Mouse (Mus musculus) testis, adult 2 months (tissue): Measurements from ENCODE around the gene Ksr2. TPM values are rescaled to one million over a fixed set of nuclear protein-coding genes. Genes with fewer than 3 reads are reported as not detected.
A peak's percentile ranks its signal among the peaks of the same experiment; 100 is the strongest.

Experiments used
- H3K27ac ChIP-seq: fragments of 200-500 bp; 2 replicates; pipeline ENCODE4 v1.5.1; 2012; ENCODE audit warnings: low read depth, low read length; ENCODE audit not compliant: control insufficient read depth, insufficient read depth
- H3K27me3 ChIP-seq: fragments of 200-500 bp; 2 replicates; pipeline ENCODE4 v1.6.1; 2012; ENCODE audit warnings: mild to moderate bottlenecking, low read length, moderate library complexity; ENCODE audit not compliant: control insufficient read depth, insufficient read depth
- H3K36me3 ChIP-seq: fragments of 200-500 bp; 2 replicates; pipeline ENCODE4 v1.6.1; 2012; ENCODE audit warnings: mild to moderate bottlenecking, low read length; ENCODE audit not compliant: control insufficient read depth, insufficient read depth
- H3K4me1 ChIP-seq: fragments of 200-500 bp; 2 replicates; pipeline ENCODE4 v1.6.1; 2012; ENCODE audit warnings: low read length; ENCODE audit not compliant: control insufficient read depth, insufficient read depth
- H3K4me3 ChIP-seq: fragments of 200-500 bp; 2 replicates; pipeline ENCODE4 v1.5.1; 2012; ENCODE audit warnings: low read depth, mild to moderate bottlenecking, low read length, moderate library complexity, mixed read lengths; ENCODE audit not compliant: control insufficient read depth
- CTCF ChIP-seq: fragments of 200-500 bp; IDR thresholded peaks from 2 replicates; pipeline ENCODE4 v1.5.1; 2012; ENCODE audit warnings: low read depth, mild to moderate bottlenecking, inconsistent platforms, low read length, moderate library complexity; ENCODE audit not compliant: control insufficient read depth, insufficient read depth, insufficient replicate concordance
- POLR2A ChIP-seq: fragments of 200-500 bp; IDR thresholded peaks from 2 replicates; pipeline ENCODE4 v1.6.1; 2012; ENCODE audit warnings: low read depth, mild to moderate bottlenecking, inconsistent platforms, low read length, moderate library complexity; ENCODE audit not compliant: control insufficient read depth
- polyA plus RNA-seq: library from polyadenylated mRNA; depleted of rRNA; stranded (reverse); fragments of >200 nt; gene quantifications from 2 replicates; pipeline ENCODE4 v1.2.3, GENCODE M21; 2012

The Ksr2 gene
- polyA plus RNA-seq, 1 experiment, result 2.0 TPM

DNA sequence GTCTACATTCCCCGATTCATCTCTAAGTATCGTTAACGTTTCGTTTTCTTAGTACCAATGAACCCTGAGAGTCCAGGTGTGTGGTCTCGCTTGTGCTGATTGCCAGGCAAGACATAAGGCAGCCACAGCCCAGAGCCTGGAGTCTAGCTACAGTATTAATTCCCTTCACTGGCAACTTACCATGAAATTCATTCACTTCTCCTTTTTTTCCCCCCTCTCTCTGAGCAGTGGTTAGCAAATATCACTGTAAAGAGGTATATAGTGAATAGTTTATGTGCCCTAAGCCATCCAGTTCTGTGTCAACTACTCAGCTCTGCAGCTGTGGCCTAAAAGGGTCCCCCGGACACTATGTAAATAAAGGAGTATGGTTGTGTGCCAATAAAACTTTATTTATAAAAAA lies 71.6 kb downstream of the Ksr2 start:
- no peaks in the 10 kb centered on the region for H3K36me3 ChIP-seq
- H3K4me1 ChIP-seq, result no peaks in the 10 kb centered on the region
- H3K27me3 ChIP-seq, result no peaks in the 10 kb centered on the region
- no peak overlapping the region for H3K4me3 ChIP-seq
- no peak for TF ChIP-seq POLR2A
- no peak overlapping the region for H3K27ac ChIP-seq

DNA sequence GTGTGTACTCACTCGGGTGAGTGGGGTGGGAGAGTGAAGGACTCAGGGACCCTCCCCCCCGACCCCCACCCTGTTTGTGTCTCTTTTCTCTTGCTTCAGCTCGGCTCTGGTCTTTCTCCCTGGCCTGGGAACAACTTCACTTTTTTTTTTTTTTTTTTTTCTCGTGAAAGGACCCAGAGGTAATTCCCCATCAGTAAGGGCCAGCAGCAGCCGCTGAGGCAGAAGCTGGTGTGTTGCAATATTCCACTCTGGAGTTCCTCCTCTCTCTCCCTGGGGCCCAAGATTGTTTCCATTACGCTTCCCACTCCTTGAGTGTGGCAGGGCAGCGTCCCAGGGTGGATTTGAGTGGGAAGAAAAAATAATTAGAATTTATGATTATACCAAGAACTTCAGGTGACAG lies 72.3 kb downstream of the Ksr2 start:
- H3K36me3 ChIP-seq, result no peaks in the 10 kb centered on the region
- H3K27me3 ChIP-seq, result no peaks in the 10 kb centered on the region
- no peak overlapping the region for H3K4me3 ChIP-seq
- no peak overlapping the region for H3K27ac ChIP-seq
- no peaks in the 10 kb centered on the region for H3K4me1 ChIP-seq
- no peak for TF ChIP-seq CTCF
- TF ChIP-seq POLR2A, result no peak

DNA sequence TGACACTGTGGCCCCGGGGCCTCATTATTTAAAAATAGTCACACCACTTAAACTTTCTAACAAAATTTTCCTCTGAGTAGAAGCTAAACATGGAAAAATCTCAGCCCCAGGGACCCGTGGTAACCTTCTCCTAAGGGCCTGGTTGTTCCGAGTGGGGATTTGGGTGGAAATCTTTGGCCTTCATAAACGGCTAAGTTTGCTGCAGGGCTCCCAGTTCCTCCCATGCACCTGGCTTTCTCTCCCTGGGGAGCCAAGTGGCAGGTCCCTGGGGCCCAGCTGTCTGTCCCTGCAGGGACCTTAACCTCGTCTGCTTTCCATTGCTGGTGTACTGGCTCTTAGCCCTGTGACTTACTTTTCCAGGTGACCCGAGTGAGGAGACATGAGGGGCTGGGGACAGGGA lies 74.4 kb downstream of the Ksr2 start:
- Histone ChIP-seq H3K4me1 (peaks cover 4% of the 10 kb centered on the region), H3K4me3 (no peak overlapping the region), H3K27me3 (no peaks in the 10 kb centered on the region), H3K36me3 (no peaks in the 10 kb centered on the region), H3K27ac (no peak overlapping the region)
- TF ChIP-seq CTCF (no peak), POLR2A (no peak)

DNA sequence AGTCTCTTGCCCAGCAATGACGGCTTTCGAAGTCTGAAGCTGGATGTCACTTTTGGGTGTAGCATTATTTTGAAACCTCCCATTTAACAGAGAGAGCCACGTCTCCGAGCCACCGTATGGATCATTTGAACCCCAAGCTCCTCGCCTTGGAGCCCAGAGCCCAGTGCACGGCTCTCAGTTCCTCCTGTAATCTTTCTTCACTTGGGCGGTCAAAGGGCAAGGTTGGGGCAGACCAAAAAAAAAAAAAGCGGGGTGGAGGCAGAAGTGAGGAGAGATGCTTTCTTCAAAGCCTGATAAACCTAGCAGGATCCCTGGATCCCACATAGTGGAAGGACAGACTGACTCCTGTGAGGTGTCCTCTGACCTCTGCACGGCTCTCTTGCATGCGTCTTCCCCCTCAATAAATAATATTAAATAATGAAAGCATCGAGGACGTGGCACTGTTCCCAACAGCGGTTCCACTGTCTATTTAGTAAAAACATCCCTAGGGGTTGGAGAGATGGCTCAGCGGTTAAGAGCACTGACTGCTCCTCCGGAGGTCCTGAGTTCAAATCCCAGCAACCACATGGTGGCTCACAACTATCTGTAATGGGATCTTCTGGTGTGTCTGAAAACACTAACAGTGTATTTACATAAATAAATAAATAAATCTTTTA lies 75.0 kb downstream of the Ksr2 start:
- Histone ChIP-seq H3K27ac (no peak overlapping the region), H3K4me1 (peaks cover 9% of the 10 kb centered on the region), H3K27me3 (no peaks in the 10 kb centered on the region), H3K36me3 (no peaks in the 10 kb centered on the region), H3K4me3 (no peak overlapping the region)
- no peak for TF ChIP-seq POLR2A
- TF ChIP-seq CTCF, result no peak

DNA sequence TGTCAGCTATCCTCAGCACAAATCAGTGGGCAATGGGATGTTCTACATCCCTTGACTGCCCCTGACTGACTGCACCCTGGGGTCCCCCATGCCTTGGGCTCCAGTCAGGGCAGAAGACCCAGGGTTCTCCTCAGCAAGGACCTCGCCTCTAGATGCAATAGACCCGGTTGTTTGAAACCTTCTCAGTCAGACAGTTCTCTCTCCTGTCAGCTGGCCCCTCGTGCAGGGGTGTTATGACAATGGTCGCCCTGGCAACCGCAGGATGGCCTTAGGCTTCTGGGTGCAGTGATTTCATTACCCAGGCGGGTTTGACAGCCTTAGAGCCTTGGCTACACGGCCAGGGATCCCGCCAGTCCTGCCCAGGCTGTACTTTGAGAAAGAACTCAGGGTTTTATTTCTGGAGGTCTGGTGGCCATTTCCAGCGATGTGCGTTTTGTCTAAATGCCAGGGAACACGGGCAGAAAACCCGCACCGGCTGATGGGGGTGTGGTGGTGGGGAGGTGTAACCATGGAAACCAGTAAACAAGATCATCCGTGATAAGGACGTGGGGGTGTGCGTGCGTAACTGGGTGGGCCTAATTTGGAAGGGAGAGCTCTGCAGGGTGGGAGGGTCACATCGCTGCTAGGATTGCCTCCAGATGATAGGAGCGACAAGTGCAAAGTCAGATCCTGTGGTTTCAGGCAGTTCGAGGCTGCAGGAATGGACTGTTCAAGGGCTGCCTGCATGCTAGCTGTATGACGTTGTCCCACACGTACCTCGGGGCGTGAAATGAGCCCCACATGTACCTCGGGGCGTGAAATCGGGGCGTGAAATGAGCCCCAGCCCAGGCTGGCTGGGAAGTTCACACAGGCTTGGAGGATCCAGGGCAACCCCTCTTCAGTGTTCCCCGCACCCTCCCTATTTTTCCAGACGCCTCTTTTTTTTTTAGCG lies 79.4 kb downstream of the Ksr2 start:
- Histone ChIP-seq H3K4me1 (peaks cover 11% of the 10 kb centered on the region), H3K27ac (peak overlapping the region; percentile 66; the same call in 1 of the 2 replicates), H3K27me3 (no peaks in the 10 kb centered on the region), H3K4me3 (peak overlapping the region; percentile 76), H3K36me3 (no peaks in the 10 kb centered on the region)
- TF ChIP-seq CTCF (no peak), POLR2A (peak; percentile 25; the same call in 1 of the 2 replicates)

DNA sequence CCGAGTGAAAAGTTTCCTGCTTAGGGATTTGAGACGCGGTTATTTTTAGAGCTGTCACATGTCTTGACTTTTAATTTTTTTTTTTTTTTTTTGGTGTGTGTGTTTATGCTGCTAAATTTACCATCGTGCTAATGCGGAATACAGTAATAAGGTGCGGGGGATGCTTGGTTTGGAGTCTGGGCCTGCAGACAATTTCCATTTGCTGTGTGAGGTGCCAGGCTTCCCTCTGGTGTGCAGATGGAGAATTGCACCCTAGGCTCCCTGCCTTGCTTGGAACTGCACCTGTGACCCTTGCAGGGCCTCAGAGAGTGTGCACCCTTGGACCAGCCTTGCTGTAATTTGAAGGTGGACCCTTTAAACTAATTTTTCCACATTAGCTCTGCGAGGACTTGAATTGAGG lies 80.1 kb downstream of the Ksr2 start:
- Histone ChIP-seq H3K4me1 (peaks cover 11% of the 10 kb centered on the region), H3K27me3 (no peaks in the 10 kb centered on the region), H3K4me3 (peak overlapping the region; percentile 76), H3K27ac (no peak overlapping the region), H3K36me3 (no peaks in the 10 kb centered on the region)
- TF ChIP-seq POLR2A (no peak), CTCF (peak; percentile 81; the same call in 1 of the 2 replicates)

DNA sequence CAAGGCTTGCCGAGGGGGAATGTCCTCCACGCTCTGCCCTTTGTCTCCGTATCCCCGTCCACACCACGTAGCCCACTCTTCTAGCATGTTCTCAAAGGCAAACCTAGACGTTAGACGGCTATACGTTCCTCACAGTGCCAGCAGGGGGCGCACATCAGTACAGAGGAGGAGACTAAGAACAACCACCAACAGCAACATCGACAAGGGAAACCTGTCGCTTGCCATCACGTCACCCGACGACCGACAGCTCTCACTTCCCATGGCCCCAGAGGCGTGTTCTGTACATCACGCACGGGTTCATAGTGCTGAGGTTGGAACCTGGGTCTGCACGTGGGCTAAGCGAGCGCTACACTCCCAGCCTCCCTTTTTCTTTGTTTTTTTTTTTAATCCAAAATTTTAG lies 83.3 kb downstream of the Ksr2 start:
- TF ChIP-seq POLR2A (no peak), CTCF (peak; percentile 91)
- no peak overlapping the region for H3K27ac ChIP-seq
- H3K4me1 ChIP-seq, result peaks cover 11% of the 10 kb centered on the region
- no peaks in the 10 kb centered on the region for H3K36me3 ChIP-seq
- H3K4me3 ChIP-seq, result no peak overlapping the region
- H3K27me3 ChIP-seq, result no peaks in the 10 kb centered on the region
